Mouse (Mus musculus): ENCODE data around the gene Fbxo2.
"Not testable (repeated sequence)": the region's sequence is repeated elsewhere in the genome, so short reads cannot be mapped to it uniquely, and the experiment has no call there.

The Fbxo2 gene

GRCm38 (mm10) chr4:148174495-148174862 is 14.1 kb downstream of the Fbxo2 start:
- no peak for DNase-seq (ENCODE audit: low spot score in 2 of 2)

DNA sequence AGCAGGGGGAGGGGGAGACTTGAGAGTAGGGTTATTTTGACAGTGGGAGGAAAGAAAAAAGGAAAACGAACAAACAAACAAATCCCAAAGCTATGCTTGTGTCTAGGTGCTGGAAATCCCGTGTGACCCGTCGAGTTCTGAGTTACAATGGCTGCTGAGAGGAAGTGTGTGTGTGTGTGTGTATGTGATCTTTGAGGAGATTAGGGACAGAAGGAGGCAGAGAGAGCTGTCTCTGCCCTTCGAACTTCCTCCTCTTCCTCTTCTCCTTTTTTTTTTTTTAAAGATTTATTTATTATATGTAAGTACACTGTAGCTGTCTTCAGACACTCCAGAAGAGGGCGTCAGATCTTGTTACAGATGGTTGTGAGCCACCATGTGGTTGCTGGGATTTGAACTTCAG is 16.2 kb downstream of the Fbxo2 start:
- DNase-seq (ENCODE audit: low spot score in 2 of 2) = not testable (repeated sequence)

DNA sequence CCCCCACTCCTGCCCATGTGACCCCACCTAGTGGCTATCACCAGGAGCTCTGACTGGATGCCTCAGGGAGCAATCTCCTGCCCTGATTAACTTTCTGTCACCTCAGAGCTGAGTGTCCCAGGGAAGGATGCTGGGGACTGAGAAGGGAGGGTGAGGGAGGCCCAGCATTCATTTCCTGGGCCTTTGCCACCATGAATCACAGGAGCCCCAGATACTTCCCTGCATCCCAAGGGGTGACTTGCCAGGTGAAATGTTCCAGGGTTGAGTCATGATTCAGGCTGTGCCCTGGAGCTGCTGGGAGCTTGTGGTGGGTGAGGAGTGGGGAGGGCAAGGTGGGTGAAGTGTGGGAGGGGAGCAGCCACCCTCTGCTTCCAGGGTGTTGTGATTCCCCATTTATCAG is 17.3 kb downstream of the Fbxo2 start:
- no peak for DNase-seq (ENCODE audit: low spot score in 2 of 2)

DNA sequence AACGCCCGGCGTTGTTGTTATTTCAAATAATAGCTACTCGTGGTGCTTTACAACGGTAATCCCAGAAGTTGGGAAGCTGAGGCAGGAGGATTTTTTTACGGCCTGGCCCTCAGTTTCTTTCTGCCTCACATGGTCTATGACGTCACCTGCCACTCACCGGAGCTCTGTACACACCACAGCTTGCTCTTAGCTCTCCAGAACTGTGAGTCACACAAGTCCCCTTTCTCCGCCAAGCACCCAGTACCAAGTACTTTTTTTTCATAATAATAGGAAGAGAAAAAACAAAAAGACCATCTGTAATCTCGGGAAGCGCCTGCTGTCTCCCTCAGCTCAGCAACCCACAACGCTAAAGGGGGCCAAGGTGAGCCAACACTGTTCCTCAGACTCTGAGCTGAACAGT is 21.1 kb downstream of the Fbxo2 start:
- DNase-seq (ENCODE audit: low spot score in 2 of 2) = no peak

- DNase-seq (ENCODE audit: low spot score in 2 of 2) = no peak
These were observed 21.9 kb downstream of the Fbxo2 start for GRCm38 (mm10) chr4:148182363-148182762.

DNA sequence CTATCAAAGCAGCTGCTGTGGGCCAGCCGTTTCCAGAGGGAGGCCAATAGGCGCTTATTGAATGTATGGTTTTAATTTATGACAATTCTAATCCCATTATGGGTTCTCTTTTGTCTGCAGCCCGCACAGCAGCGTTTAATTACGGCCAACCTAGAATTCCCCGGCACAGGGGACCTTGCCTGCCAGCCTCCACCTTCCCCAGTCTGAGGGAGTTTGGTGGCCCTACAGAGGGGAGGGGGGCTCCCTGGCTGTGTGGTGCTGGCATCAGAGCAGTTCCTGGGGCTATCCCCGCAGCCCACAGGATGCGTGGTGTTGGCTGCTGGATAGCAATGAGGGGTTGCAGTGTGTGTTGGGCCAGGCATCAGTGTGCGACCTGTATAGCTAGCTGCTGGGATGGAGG is 24.1 kb downstream of the Fbxo2 start:
- no peak for DNase-seq (ENCODE audit: low spot score in 2 of 2)

DNA sequence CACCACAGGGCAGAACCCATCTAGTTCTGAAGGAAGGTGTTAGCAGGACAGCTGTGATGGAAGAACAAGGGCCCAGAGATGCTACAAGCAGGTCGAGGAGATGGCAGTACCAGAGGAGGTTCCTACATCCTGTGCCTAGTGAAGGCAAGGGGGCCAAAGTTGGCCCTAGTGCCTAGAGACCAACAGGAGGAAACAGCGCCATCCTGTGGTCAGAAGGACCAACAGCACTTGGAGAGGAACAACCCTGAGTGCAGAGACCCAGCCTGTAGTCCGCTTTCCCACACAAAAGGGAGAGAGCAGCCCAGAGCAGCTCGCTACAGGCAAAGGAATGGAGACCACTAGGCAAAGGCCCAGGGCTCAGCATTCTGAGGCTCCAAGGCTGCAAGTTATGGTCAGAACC is 25.4 kb downstream of the Fbxo2 start:
- no peak for DNase-seq (ENCODE audit: low spot score in 2 of 2)

DNA sequence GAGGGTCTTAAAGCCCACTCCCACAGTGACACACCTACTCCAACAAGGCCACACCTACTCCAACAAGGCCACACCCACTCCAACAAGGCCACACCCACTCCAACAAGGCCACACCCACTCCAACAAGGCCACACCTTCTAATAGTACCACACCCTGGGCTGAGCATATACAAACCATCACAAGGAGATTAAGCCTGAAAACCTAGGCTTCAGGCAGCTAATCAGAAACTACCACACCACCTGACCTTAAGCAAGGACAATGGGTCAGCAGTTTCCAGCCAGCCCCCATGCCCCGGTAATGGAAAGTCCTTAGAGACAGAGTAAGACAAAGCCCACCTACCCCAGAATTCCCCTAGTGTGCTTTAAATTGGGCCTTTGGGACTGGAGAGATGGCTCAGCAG is 28.3 kb downstream of the Fbxo2 start:
- not testable (repeated sequence) for DNase-seq (ENCODE audit: low spot score in 2 of 2)

GRCm38 (mm10) chr4:148192707-148193245 is 32.4 kb downstream of the Fbxo2 start:
- DNase-seq (ENCODE audit: low spot score in 2 of 2) = no peak

DNA sequence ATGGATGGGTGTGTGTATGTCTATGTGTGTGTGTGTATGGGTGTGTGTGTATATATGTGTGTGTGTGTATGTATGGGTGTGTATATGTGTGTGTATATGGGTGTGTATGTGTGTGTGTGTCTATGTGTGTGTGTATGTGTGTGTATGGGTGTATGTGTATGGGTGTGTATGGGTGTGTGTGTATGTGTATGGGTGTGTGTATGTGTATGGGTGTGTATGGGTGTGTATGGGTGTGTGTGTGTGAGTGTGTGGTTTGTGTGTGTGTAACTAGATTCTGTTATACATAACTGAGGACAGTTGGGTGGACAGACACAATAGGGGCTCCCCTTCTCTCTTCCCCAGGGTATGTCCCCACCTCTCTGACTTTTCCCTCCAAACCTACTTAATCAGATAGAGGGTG is 34.0 kb downstream of the Fbxo2 start:
- DNase-seq (ENCODE audit: low spot score in 2 of 2) = no peak

- DNase-seq (ENCODE audit: low spot score in 2 of 2) = no peak
These were observed 38.3 kb downstream of the Fbxo2 start for GRCm38 (mm10) chr4:148198721-148199120.

DNA sequence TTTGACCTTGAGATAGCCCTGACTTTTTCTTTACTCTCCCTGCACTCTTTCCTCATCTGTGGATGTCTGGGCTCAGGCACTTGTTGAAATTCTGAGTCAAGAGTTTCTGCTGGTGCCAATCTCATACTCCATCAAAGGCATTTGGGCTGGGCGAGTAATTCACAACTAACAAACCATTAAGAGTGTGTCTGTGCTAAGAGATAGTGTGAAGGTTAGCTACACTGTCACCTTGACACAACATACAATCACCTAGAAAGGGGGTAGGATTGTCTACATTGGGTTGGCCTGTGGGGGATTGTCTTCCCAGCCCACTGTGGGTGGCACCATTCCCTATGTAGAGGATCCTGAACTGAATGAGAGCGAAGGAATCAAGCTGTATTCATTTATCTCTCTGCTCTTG is 43.1 kb downstream of the Fbxo2 start:
- DNase-seq (ENCODE audit: low spot score in 2 of 2) = no peak

- peak; percentile 45 to 68 for DNase-seq (ENCODE audit: low spot score in 2 of 2)
These were observed 43.8 kb downstream of the Fbxo2 start for GRCm38 (mm10) chr4:148204061-148204872.

DNA sequence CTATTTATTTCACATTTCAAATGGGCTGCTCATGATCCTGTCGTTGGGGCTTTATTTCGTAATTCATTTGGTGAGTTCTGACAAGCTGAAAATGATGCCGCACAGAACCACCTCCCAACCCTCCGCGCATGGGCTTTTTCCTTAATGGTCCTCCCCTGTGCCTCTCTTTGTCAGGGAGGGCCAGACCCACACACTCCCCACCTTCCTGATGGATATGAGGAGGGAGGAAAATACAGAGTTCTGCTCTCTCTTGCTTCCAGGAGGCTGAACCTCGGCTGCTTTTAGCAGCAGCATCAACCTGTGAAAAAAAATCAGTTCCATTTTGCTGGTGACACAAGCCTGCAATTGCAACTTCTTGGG is 44.4 kb downstream of the Fbxo2 start:
- no peak for DNase-seq (ENCODE audit: low spot score in 2 of 2)

GRCm38 (mm10) chr4:148214460-148215136 is 54.2 kb downstream of the Fbxo2 start:
- DNase-seq (ENCODE audit: low spot score in 2 of 2) = no peak

DNA sequence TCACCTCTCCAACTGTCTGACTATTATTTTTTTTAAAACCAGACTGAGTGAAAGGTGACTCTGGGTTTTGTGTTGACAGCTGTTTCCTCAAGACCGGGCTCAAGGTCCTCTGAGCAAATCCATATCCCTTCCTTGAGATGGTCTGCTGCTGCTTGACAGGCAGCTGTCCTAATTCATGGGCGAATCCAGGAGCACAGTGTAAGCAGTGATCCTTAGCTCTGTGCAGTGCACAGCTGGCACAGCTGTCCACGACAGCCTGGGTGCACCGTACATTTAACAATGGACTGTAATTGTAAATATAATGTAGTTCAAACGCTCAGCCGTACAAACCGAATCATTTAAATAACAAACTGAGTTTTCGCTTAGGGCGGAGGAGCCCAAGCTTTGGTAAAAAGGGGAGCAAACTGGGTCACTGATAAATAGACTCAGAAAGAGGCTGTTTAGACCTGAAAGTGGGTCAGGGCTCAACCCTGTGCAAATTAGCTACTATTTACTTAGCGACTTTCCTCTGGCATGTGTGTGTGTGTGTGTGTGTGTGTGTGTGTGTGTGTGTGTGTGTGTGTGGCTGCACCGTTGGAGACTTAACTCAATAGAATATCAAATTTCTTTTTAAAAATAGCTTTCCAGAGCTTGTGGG is 55.0 kb downstream of the Fbxo2 start:
- no peak for DNase-seq (ENCODE audit: low spot score in 2 of 2)

Measured in spleen, postnatal 36 days (tissue).